Mouse (Mus musculus): ENCODE measurements around the gene 4931408C20Rik. TPM values are rescaled to one million over a fixed set of nuclear protein-coding genes. Genes with fewer than 3 reads are reported as not detected.

Gene 4931408C20Rik
- not detected in 2 replicates for polyA plus RNA-seq (2016; fragmentation: Nextera tagmentation; extraction: Ambion mirVana)

DNA sequence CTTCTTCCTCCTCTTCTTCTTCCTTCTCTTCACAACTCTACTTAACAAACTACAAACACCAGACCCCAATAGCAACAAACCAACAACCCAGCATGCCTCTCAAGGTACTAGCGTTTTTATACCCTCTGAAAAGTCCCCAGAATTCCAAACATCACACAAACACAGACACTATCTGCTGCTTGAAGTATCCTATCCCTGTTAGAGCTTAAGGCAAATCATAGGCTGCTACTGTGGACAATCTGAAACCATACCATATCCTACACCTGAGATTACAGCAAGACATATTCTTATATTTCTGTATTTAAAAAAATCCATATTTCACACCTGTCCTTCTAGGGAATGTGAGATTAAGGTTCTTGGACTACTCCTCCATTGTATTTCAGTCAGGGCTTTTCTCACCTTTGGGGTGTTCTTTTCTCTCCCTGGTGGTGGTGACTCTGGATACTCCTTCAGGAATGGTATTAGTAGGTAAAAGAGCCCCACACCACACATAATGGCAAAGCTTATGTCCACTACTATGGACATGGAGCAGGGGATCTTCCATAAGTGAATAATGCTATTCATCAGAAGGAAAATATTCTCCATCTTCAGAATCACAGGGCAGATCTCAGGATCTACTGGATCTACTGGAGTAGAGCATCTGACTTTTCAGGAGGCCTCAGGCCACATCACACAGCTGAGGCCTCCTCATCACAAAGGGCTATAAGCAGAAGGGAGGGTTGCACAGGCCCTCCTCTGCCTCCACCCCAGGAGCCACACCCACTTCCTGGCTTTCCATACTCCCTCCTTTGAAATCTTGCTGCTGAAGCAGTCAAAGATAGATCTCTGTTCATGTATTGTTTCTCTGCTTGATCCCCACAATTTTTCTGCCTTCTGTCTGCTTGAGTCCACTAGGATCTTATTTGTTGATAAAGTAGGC, at the start of gene 4931408C20Rik:
TSS of gene 4931408C20Rik (minus strand) at position 619 of the 919 bp plus-strand sequence.
- 30% methylated on average over 1 of the region's 1 CpGs for WGBS
- Histone ChIP-seq H3K4me3 (no peak within 1 kb of the TSS), H3K27me3 (ENCODE audit: insufficient read depth, poor library complexity, severe bottlenecking) (no peaks in the 10 kb centered on the region), H3K27ac (no peak within 1 kb of the TSS), H3K9me3 (no peaks in the 10 kb centered on the region), H3K36me3 (no peaks in the 10 kb centered on the region), H3K4me1 (no peaks in the 10 kb centered on the region)
- DNase-seq (ENCODE audit: low spot score): peak; percentile 86

DNA sequence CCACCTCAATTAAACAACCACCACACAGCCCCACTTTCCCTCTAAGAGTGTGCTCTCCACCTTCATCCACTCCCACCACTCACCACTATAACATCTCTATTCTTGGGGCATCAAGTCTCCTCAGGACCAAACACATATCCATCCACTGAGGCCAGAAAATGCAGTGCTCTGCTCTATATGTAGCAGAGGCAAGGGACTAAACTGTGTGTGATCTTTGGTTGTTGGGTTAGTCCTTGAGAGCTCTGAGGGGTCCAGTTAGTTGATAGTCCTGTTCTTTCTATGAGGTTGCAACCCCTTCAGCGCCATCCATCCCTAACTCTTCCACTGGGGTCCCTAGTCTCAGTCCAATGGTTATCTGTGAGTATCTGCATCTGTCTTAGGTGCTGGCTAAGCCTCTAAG, 666 bp upstream of the 4931408C20Rik start:
- 55% methylated on average over 1 of the region's 1 CpGs for WGBS
- Histone ChIP-seq H3K4me3 (no peak overlapping the region), H3K9me3 (no peaks in the 10 kb centered on the region), H3K27me3 (ENCODE audit: insufficient read depth, poor library complexity, severe bottlenecking) (no peaks in the 10 kb centered on the region), H3K36me3 (no peaks in the 10 kb centered on the region), H3K27ac (no peak overlapping the region), H3K4me1 (no peaks in the 10 kb centered on the region)
- DNase-seq (ENCODE audit: low spot score): peak; percentile 78

DNA sequence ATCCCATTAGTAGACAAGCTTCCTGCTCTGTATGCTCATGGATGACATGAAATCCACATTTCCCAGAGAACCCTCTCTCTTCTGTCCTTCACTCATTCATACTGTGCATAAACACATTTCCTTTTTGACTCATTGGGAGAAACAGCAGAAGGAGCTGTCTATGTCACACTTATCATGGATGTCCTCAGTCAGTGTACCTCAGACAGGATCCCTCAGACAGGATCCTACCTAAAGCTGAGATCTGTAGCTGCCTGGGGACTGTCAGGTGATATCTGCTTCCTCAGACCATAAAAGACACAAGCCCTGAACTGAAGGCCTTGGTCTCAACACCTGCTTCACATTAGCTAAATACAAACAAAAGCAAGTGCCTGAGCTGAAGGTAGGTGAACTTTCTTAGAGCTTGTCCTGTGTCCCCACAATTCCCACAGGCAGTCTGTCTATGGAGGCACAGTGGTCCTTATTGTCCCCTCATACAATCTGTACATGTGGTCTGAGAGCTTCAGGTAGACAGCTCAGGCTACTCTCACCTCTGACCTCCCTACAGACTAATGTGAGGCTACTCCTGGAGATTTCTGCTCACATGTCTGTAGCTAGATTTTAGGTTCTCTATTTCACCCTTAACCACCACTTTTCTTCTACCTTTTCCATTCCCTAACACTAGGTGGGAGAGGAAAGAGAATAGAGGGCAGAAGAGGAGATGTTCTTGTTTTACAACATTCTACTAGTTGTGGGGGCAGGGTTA, 1.1 kb downstream of the 4931408C20Rik start:
- Histone ChIP-seq H3K9me3 (no peaks in the 10 kb centered on the region), H3K4me3 (no peak overlapping the region), H3K27me3 (ENCODE audit: insufficient read depth, poor library complexity, severe bottlenecking) (no peaks in the 10 kb centered on the region), H3K36me3 (no peaks in the 10 kb centered on the region), H3K4me1 (no peaks in the 10 kb centered on the region), H3K27ac (no peak overlapping the region)
- DNase-seq (ENCODE audit: low spot score): peak; percentile 78

DNA sequence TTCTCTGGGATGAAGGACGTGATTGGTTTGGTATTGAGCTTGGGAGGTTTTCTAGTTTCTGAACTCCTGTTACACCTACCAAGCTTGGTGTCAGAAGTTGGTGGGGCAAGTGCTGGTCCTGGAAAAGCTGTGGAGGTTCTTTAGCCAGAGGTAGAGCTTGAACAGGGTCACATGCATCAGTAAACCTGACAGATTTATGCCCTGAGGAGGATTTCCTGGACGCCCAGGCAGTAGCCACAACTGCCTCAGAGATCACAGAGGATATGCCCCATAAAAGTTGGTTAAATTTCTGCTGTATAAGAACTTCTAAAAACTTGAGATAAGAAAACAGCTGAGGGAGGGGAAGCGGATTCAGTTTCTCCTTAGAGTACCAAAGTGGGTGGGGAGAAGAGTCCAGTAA, 1.9 kb downstream of the 4931408C20Rik start:
- Histone ChIP-seq H3K4me3 (no peak overlapping the region), H3K27ac (no peak overlapping the region), H3K9me3 (no peaks in the 10 kb centered on the region), H3K27me3 (ENCODE audit: insufficient read depth, poor library complexity, severe bottlenecking) (no peaks in the 10 kb centered on the region), H3K4me1 (no peaks in the 10 kb centered on the region), H3K36me3 (no peaks in the 10 kb centered on the region)
- DNase-seq (ENCODE audit: low spot score): no peak
- 70% methylated on average over 3 of the region's 3 CpGs for WGBS

DNA sequence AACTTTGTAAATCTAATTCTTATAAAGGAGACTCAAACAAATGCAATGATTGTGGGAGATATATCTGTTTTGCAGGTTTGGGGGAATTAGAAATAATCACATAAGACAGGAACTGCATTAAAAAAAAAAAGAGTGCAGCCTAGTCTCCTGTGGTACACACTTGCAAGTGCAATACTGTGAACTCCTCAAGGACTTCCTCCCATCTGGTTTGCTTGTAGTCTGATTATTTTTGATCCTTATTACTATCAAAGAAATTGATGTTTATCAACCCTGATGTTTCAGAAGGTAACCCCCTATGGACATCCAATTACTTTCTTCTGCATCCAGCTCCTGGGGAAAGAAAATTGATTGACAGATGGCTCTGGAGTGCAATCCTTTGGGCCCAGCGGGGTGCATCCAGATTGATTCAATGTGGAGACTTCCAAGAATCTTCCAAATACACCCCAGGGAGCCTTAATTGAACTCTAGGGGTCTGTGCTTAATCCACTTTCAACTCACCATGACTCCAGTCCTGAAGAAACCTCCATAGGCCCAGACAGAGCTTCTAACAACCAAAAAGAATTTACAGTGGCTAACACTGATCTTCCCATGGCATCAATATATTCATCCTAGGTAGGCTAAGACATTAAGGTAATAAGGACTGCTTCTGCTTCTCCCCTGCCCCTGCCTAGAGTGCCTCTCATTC, 37.4 kb downstream of the 4931408C20Rik start:
- no peak overlapping the region for H3K27ac ChIP-seq
- 30% methylated on average over 1 of the region's 1 CpGs for WGBS

DNA sequence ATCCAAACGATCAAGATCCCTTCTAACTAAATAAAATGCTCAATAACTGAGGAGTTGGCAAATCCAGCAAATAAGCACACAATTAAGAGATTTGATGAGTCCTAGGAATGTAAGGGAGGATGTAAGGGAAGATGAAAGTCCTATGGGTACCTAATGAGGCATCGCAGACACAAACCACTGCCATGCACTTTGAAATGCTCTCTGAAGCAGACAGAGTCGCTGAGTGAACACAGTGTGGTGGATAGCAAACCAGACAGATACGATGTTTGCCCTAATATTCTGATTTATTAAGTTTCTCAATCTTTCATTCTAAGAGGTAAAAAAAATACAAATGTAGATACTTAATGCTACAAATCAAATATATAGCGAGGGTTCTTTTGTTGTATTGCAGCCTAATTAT, 51.2 kb downstream of the 4931408C20Rik start:
- DNase-seq (ENCODE audit: low spot score): no peak
- 83% methylated on average over 5 of the region's 5 CpGs for WGBS
- no peak overlapping the region for H3K27ac ChIP-seq
- H3K9me3 ChIP-seq: no peaks in the 10 kb centered on the region
- H3K36me3 ChIP-seq: no peaks in the 10 kb centered on the region
- no peak overlapping the region for H3K4me3 ChIP-seq
- H3K4me1 ChIP-seq: no peaks in the 10 kb centered on the region
- no peaks in the 10 kb centered on the region for H3K27me3 ChIP-seq (ENCODE audit: insufficient read depth, poor library complexity, severe bottlenecking)

More for the DNA sequence above, 37.4 kb downstream of the 4931408C20Rik start:
- no peak overlapping the region for H3K4me3 ChIP-seq
- H3K9me3 ChIP-seq: no peaks in the 10 kb centered on the region
- no peak for DNase-seq (ENCODE audit: low spot score)
- no peaks in the 10 kb centered on the region for H3K36me3 ChIP-seq
- H3K27me3 ChIP-seq (ENCODE audit: insufficient read depth, poor library complexity, severe bottlenecking): no peaks in the 10 kb centered on the region
- no peaks in the 10 kb centered on the region for H3K4me1 ChIP-seq
